Mouse (Mus musculus) urinary bladder, postnatal 14 days (tissue): ENCODE measurements around the gene Selenom.

ENCODE experiments used
- DNase-seq: peaks from one replicate; pipeline ENCODE4 v3.0.0; 2021; ENCODE audit warnings: low spot score

Gene Selenom

DNA sequence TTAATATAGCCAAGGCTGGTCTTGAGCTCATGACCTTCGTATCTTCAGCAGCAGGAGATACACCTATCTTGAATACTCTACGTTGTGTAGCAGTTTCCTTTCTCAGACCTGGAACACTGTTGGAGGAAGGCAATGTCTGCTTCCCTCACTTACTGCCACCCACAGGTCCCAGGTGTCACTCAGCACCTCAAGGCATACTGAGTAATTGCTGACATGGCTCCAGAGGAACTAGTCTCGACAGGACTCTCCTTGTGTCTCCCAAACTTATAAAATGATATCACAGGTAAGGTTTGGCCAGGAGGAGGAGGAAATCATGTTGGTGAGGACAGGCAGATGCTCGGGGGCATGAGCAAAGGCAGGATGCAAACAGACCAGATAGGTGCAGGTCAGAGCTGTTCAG, 40.5 kb downstream of the Selenom start:
- DNase-seq: no peak

DNA sequence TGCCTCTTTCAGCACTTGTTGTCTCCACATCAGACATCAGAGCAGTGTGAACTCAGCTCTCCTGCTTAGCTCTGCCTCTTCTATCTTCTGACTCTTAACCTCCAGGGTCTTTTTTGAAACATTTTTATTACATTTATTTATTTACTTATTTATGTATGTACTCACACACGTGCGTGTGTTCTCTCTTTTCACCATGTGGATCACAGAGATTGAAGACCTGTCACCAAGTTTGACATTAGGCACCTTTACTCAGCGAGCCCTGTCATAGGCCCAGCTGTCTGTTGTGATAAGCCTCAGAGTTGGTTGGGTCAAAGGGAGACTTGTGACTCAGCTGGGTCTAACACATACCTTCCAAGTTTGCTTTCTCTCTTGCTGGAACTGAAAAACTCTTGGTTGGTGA, 43.4 kb downstream of the Selenom start:
- DNase-seq: no peak

GRCm38 (mm10) chr11:3560202-3560601, 45.7 kb downstream of the Selenom start:
- peak; percentile 30 for DNase-seq

DNA sequence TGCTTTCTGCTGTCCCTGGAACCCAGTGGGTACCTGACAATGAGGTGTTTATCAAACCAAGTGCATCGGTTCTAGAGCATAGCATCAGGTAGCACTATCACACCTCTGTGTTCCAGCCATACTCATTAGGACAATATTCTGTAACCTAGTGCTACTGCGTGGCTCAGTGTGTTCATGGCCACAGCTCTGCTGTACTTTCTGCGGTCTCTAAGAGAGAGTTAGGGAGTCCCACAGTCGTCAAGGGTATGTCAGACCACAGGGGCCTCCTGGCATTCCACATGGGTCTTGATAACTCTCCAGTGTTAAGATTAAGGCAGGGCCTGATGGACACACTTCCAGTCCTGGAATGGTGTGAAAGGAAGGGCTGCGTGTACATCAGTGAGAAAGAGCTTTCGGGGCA, 49.4 kb downstream of the Selenom start:
- no peak for DNase-seq

DNA sequence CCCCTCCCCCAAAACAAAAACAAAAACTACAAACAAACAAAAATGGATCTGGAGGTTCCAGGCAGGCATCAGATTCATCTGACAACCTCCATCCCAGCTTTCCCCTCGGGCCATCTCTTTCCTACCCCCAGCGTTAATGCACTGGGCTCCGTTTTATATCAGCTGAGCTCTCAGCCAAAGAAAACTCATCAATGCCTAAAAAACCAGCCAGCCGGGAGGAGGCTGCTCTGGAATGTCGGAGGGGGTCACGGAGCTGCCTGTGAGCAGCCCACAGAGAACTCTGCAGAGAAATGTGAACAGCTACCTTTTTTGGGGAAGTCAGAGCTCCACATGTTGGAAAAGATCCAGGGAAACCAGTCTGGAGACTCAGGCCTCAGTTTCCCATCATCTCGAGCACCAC, 50.0 kb downstream of the Selenom start:
- no peak for DNase-seq

GRCm38 (mm10) chr11:3566018-3566417, 51.5 kb downstream of the Selenom start:
- DNase-seq: peak; percentile 33
